Mouse (Mus musculus): ENCODE data around the gene Vstm2l. TPM values are rescaled to one million over a fixed set of nuclear protein-coding genes. Genes with fewer than 3 reads are reported as not detected.

The Vstm2l gene
- polyA plus RNA-seq, 1 experiment from 2014 or later: not detected

GRCm38 (mm10) chr2:157974604-157975501, 60.4 kb downstream of the Vstm2l start:
- WGBS: 4% methylated on average over 23 of the region's 23 CpGs
- Histone ChIP-seq H3K9me3 (no peaks in the 10 kb centered on the region), H3K4me2 (peak overlapping the region; percentile 33), H3K36me3 (no peaks in the 10 kb centered on the region), H3K4me1 (peaks cover 15% of the 10 kb centered on the region), H3K4me3 (no peak overlapping the region), H3K27ac (replicated peaks) (no peak overlapping the region), H3K27me3 (replicated peaks) (peaks cover 42% of the 10 kb centered on the region), H3K9ac (no peak overlapping the region)
- ATAC-seq (ENCODE audit: extremely low read depth, insufficient number of reproducible peaks, low FRiP score, low TSS enrichment): no peak

DNA sequence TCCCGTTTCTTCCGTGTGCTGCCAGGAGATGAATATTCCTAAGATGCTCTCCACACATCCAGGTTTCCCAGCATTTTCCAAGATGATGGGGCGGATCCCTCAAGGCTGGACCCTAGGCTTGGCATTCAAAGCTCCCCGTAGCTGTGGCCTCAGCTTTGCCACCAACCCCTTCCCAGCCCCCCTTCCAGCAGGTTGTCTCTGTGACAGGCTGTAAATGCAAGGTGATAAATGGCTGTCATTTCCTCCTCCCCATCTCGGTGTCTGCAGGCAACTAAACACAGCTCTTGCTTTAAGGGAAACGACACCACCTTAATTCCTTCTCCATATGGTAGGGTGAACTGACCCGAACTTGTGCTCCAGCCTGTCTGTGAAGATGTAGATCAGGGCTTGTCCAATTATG, 61.1 kb downstream of the Vstm2l start:
- Histone ChIP-seq H3K9ac (no peak overlapping the region), H3K4me3 (no peak overlapping the region), H3K4me1 (peaks cover 19% of the 10 kb centered on the region), H3K27ac (replicated peaks) (no peak overlapping the region), H3K36me3 (no peaks in the 10 kb centered on the region), H3K4me2 (peak overlapping the region; percentile 33), H3K9me3 (no peaks in the 10 kb centered on the region), H3K27me3 (replicated peaks) (peaks cover 37% of the 10 kb centered on the region)
- ATAC-seq (ENCODE audit: extremely low read depth, insufficient number of reproducible peaks, low FRiP score, low TSS enrichment): no peak
- WGBS: 5% methylated on average over 7 of the region's 7 CpGs

DNA sequence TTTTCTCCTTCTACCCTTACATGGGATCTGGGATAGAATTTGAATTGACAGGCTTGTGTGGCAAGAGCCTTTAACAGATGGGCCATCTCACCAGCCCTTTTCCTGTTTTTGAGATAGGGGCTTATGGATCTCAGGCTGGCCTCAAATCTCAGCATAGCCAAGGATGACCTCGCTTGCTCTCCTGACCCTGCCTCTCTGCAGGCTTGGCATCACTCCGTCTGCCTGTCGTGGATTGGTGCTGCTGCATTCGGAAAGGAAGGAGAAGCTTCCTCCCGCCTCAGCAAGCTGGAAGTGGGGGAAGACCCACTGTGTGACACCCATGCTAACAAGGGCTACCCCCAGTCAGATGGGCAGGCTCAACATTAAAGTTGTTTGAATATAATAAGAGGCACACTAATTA, 64.8 kb downstream of the Vstm2l start:
- Histone ChIP-seq H3K9me3 (no peaks in the 10 kb centered on the region), H3K27ac (replicated peaks) (no peak overlapping the region), H3K4me2 (no peak overlapping the region), H3K4me3 (no peak overlapping the region), H3K36me3 (peaks cover 17% of the 10 kb centered on the region), H3K4me1 (peaks cover 19% of the 10 kb centered on the region), H3K27me3 (replicated peaks) (peaks cover 27% of the 10 kb centered on the region), H3K9ac (no peak overlapping the region)
- 54% methylated on average over 5 of the region's 5 CpGs for WGBS
- ATAC-seq (ENCODE audit: extremely low read depth, insufficient number of reproducible peaks, low FRiP score, low TSS enrichment): no peak

DNA sequence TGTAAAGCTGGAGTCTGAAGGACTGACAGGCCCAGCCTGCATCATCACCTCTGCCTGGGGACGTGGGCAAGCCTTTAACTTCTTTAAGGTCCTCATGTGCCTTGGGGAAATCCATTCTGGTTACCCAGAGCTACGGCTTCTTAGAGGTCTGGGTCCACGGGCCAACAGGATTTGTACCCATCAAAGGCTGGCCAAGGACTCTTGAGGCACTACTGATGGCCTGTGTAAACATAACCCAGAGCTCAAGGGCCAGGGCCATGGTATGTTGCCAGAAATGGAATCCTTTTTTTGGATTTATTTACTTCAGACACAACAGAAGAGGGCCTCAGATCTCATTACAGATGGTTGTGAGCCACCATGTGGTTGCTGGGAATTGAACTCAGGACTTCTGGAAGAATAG, 68.3 kb downstream of the Vstm2l start:
- Histone ChIP-seq H3K36me3 (peaks cover 19% of the 10 kb centered on the region), H3K4me2 (no peak overlapping the region), H3K4me1 (peaks cover 30% of the 10 kb centered on the region), H3K27ac (replicated peaks) (no peak overlapping the region), H3K9ac (no peak overlapping the region), H3K27me3 (replicated peaks) (no peaks in the 10 kb centered on the region), H3K9me3 (no peaks in the 10 kb centered on the region), H3K4me3 (no peak overlapping the region)
- ATAC-seq (ENCODE audit: extremely low read depth, insufficient number of reproducible peaks, low FRiP score, low TSS enrichment): no peak
- WGBS: 89% methylated on average over 3 of the region's 3 CpGs

DNA sequence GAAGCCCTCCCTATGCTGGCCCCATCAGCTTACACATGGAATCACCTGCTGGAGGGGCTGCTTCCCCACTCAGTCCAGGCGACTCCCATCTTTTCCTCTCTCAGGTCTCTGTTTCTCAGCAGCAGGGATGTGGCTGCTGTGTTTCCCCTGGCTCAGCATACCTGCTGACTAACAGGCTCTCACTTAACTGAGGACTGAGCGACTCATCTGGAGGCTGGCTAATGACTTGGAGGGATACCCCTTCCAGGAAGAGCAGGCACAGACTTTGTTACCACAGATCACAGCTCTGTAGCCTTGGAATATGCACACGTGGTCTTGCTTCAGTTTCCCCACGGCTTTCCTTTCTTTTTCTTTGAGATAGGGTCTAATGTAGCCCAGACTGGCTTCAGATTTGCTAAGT, 68.8 kb downstream of the Vstm2l start:
- H3K9ac ChIP-seq: no peak overlapping the region
- 87% methylated on average over 4 of the region's 4 CpGs for WGBS
- no peak overlapping the region for H3K4me2 ChIP-seq
- no peaks in the 10 kb centered on the region for H3K27me3 ChIP-seq (replicated peaks)
- ATAC-seq (ENCODE audit: extremely low read depth, insufficient number of reproducible peaks, low FRiP score, low TSS enrichment): no peak
- peaks cover 19% of the 10 kb centered on the region for H3K36me3 ChIP-seq
- H3K9me3 ChIP-seq: no peaks in the 10 kb centered on the region
- H3K4me3 ChIP-seq: no peak overlapping the region
- no peak overlapping the region for H3K27ac ChIP-seq (replicated peaks)
- H3K4me1 ChIP-seq: peaks cover 35% of the 10 kb centered on the region

GRCm38 (mm10) chr2:157985611-157986010, 71.2 kb downstream of the Vstm2l start:
- Histone ChIP-seq H3K4me2 (peak overlapping the region; percentile 9), H3K9ac (no peak overlapping the region), H3K36me3 (peaks cover 28% of the 10 kb centered on the region), H3K4me3 (no peak overlapping the region), H3K27me3 (replicated peaks) (no peaks in the 10 kb centered on the region), H3K27ac (replicated peaks) (peak overlapping the region; percentile 86), H3K9me3 (no peaks in the 10 kb centered on the region), H3K4me1 (peaks cover 47% of the 10 kb centered on the region)
- no peak; the same call in 1 of the 2 replicates for ATAC-seq (ENCODE audit: extremely low read depth, insufficient number of reproducible peaks, low FRiP score, low TSS enrichment)
- WGBS: 56% methylated on average over 4 of the region's 4 CpGs

DNA sequence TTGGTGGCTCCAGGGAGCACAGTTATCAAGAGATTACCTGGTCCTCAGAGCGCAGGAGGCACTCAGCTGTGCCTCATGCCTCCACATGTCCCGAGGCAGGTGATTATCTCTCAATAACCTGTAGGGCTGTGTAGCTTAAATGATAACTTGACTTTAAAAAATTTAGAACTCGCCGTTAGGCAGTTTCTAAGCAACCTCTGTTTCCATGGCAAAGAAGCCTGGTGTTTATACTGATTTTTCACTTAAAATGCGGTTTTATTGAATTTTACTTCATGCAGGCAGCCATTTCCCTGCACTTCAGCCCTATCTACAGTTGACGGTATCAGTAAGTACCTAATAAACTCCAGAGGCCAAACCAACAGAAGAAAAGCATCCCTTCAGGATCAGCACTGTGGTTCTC, 71.8 kb downstream of the Vstm2l start:
- H3K27ac ChIP-seq (replicated peaks): no peak overlapping the region
- peaks cover 26% of the 10 kb centered on the region for H3K36me3 ChIP-seq
- H3K4me2 ChIP-seq: no peak overlapping the region
- H3K4me3 ChIP-seq: no peak overlapping the region
- H3K27me3 ChIP-seq (replicated peaks): no peaks in the 10 kb centered on the region
- no peaks in the 10 kb centered on the region for H3K9me3 ChIP-seq
- H3K9ac ChIP-seq: no peak overlapping the region
- peaks cover 47% of the 10 kb centered on the region for H3K4me1 ChIP-seq
- 76% methylated on average over 6 of the region's 6 CpGs for WGBS
- ATAC-seq (ENCODE audit: extremely low read depth, insufficient number of reproducible peaks, low FRiP score, low TSS enrichment): no peak

DNA sequence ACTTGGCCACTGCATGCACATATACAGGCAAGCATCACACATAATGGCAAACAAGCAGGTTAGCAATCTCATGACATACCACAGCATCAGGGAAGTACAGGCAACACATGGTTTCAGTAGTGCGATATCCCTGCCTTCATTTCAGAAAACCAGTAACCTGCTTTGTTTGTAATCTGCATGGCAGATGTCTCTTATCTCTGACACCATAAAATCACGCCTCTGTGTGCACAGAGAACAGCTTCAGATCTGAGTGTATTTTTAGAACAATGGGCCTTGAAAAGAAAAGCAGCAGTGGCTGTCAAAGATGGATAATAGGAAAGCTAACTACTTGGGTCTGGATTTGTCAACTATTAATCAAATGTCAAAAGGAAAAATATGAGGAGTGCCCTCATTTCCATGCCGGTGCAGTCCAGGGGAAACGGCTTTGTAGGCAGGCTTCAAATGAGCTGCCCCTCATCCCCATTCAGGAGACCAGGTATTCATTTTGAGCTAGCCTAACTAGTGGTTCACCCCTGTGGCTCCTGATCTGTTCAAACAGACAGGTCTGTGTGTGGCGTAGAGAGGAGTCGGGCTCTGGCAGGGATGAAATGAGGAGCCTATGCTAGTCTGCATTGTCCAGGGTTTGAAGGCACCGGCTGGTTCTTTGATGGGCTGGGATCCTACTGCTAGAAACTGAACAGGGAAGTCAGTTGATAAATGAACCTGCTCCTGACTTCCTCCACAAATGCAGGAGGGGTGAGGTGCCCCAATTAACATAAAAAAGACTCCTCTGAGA, 74.2 kb downstream of the Vstm2l start:
- H3K4me1 ChIP-seq: peaks cover 47% of the 10 kb centered on the region
- H3K27me3 ChIP-seq (replicated peaks): no peaks in the 10 kb centered on the region
- H3K4me2 ChIP-seq: no peak overlapping the region
- ATAC-seq (ENCODE audit: extremely low read depth, insufficient number of reproducible peaks, low FRiP score, low TSS enrichment): no peak
- peak overlapping the region; percentile 39 for H3K27ac ChIP-seq (replicated peaks)
- WGBS: 40% methylated on average over 7 of the region's 7 CpGs
- H3K36me3 ChIP-seq: peaks cover 39% of the 10 kb centered on the region
- H3K9ac ChIP-seq: 0 out of 2 replicates have a peak overlapping the region, but pooled peaks have one; percentile 0
- no peaks in the 10 kb centered on the region for H3K9me3 ChIP-seq
- no peak overlapping the region for H3K4me3 ChIP-seq

DNA sequence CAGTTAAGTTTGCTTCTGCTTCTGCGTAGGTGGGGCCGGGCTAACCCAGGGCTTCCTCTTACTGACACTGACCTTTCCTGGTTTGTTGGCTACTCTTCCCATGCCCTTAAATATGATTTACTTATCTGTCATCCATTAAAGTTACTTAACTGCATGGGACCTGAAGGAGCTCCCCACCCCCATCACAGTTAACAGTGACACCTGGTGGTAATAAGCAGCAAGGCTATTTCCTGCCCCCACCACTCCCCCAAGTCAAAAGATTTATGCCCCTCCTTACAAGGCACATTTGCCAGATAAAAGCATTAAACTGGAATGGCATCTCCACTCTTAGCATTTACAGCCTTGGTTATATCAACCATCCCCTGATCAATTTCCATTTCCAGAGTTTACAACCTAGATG, 75.5 kb downstream of the Vstm2l start:
- Histone ChIP-seq H3K4me3 (no peak overlapping the region), H3K9me3 (no peaks in the 10 kb centered on the region), H3K4me1 (peaks cover 44% of the 10 kb centered on the region), H3K36me3 (peaks cover 51% of the 10 kb centered on the region), H3K4me2 (no peak overlapping the region), H3K27ac (replicated peaks) (no peak overlapping the region), H3K27me3 (replicated peaks) (no peaks in the 10 kb centered on the region), H3K9ac (no peak overlapping the region)
- no peak for ATAC-seq (ENCODE audit: extremely low read depth, insufficient number of reproducible peaks, low FRiP score, low TSS enrichment)
- 90% methylated on average over 2 of the region's 2 CpGs for WGBS

GRCm38 (mm10) chr2:157991026-157991425, 76.6 kb downstream of the Vstm2l start:
- 75% methylated on average over 6 of the region's 6 CpGs for WGBS
- H3K4me1 ChIP-seq: peaks cover 33% of the 10 kb centered on the region
- H3K27ac ChIP-seq (replicated peaks): no peak overlapping the region
- no peaks in the 10 kb centered on the region for H3K9me3 ChIP-seq
- H3K36me3 ChIP-seq: peaks cover 60% of the 10 kb centered on the region
- no peak overlapping the region for H3K9ac ChIP-seq
- no peak overlapping the region for H3K4me3 ChIP-seq
- ATAC-seq (ENCODE audit: extremely low read depth, insufficient number of reproducible peaks, low FRiP score, low TSS enrichment): no peak
- no peaks in the 10 kb centered on the region for H3K27me3 ChIP-seq (replicated peaks)
- no peak overlapping the region for H3K4me2 ChIP-seq

GRCm38 (mm10) chr2:157992501-157992900, 78.0 kb downstream of the Vstm2l start:
- no peaks in the 10 kb centered on the region for H3K9me3 ChIP-seq
- ATAC-seq (ENCODE audit: extremely low read depth, insufficient number of reproducible peaks, low FRiP score, low TSS enrichment): no peak
- H3K36me3 ChIP-seq: peaks cover 70% of the 10 kb centered on the region
- 89% methylated on average over 4 of the region's 4 CpGs for WGBS
- no peaks in the 10 kb centered on the region for H3K27me3 ChIP-seq (replicated peaks)
- H3K27ac ChIP-seq (replicated peaks): no peak overlapping the region
- no peak overlapping the region for H3K9ac ChIP-seq
- H3K4me2 ChIP-seq: no peak overlapping the region
- peaks cover 23% of the 10 kb centered on the region for H3K4me1 ChIP-seq
- no peak overlapping the region for H3K4me3 ChIP-seq
